Mouse (Mus musculus) kidney, postnatal 25 days (tissue): ENCODE data around the gene Snx1.

ENCODE experiments used
- DNase-seq, 2 experiments: peaks; one replicate each; pipeline ENCODE4 v3.0.0; 2021; ENCODE audit warnings: mixed read lengths in 2 of 2

Snx1 gene

GRCm38 (mm10) chr9:66042331-66042730 lies 84.1 kb downstream of the Snx1 start:
- DNase-seq, result no peak

- DNase-seq, result no peak
Measured at GRCm38 (mm10) chr9:66040801-66041200, 85.6 kb downstream of the Snx1 start.

- DNase-seq, result no peak
Measured at GRCm38 (mm10) chr9:66039290-66039689, 87.1 kb downstream of the Snx1 start.

- no peak for DNase-seq
Measured at GRCm38 (mm10) chr9:66038581-66038980, 87.8 kb downstream of the Snx1 start.
